Mouse (Mus musculus): ENCODE measurements at regions not wholly inside any gene's neighbourhood (a gene's known extent, or its start where the extent isn't known, plus 50 kb on each side); places are given as distances from the start of the nearest gene placed in this dataset.

- ATAC-seq (replicated peaks; ENCODE audit: low read depth, poor library complexity, severe bottlenecking), result no peak
Observed at GRCm38 (mm10) chr5:103374162-103374561, 50.8 kb upstream of the Ptpn13 start.

GRCm38 (mm10) chr5:103373089-103373488 is 51.9 kb upstream of the Ptpn13 start:
- ATAC-seq (replicated peaks; ENCODE audit: low read depth, poor library complexity, severe bottlenecking), result no peak

- ATAC-seq (replicated peaks; ENCODE audit: low read depth, poor library complexity, severe bottlenecking), result no peak
Observed at GRCm38 (mm10) chr5:103370456-103370855, 54.5 kb upstream of the Ptpn13 start.

- no peak for ATAC-seq (replicated peaks; ENCODE audit: low read depth, poor library complexity, severe bottlenecking)
Observed at GRCm38 (mm10) chr5:103368993-103369392, 56.0 kb upstream of the Ptpn13 start.

GRCm38 (mm10) chr5:103367201-103367671 is 57.8 kb upstream of the Ptpn13 start:
- no peak for ATAC-seq (replicated peaks; ENCODE audit: low read depth, poor library complexity, severe bottlenecking)

- no peak for ATAC-seq (replicated peaks; ENCODE audit: low read depth, poor library complexity, severe bottlenecking)
Observed at GRCm38 (mm10) chr5:103365700-103366448, 59.1 kb upstream of the Ptpn13 start.

GRCm38 (mm10) chr5:103364791-103365699 is 59.9 kb upstream of the Ptpn13 start:
- no peak for ATAC-seq (replicated peaks; ENCODE audit: low read depth, poor library complexity, severe bottlenecking)

- ATAC-seq (replicated peaks; ENCODE audit: low read depth, poor library complexity, severe bottlenecking), result peak; percentile 43
Observed at GRCm38 (mm10) chr5:103360775-103361247, 64.2 kb upstream of the Ptpn13 start.

- peak; percentile 59 for ATAC-seq (replicated peaks; ENCODE audit: low read depth, poor library complexity, severe bottlenecking)
Observed at GRCm38 (mm10) chr5:103360360-103360759, 64.6 kb upstream of the Ptpn13 start.

GRCm38 (mm10) chr5:103357558-103357957 is 67.4 kb upstream of the Ptpn13 start:
- ATAC-seq (replicated peaks; ENCODE audit: low read depth, poor library complexity, severe bottlenecking), result no peak

GRCm38 (mm10) chr5:103356500-103356899 is 68.5 kb upstream of the Ptpn13 start:
- ATAC-seq (replicated peaks; ENCODE audit: low read depth, poor library complexity, severe bottlenecking), result no peak

GRCm38 (mm10) chr5:103355372-103356300 is 69.4 kb upstream of the Ptpn13 start:
- 0 out of 2 replicates have a peak, but pooled peaks have one; percentile 50 for ATAC-seq (replicated peaks; ENCODE audit: low read depth, poor library complexity, severe bottlenecking)

GRCm38 (mm10) chr5:103343869-103344268 is 81.1 kb upstream of the Ptpn13 start:
- ATAC-seq (replicated peaks; ENCODE audit: low read depth, poor library complexity, severe bottlenecking), result 0 out of 2 replicates have a peak, but pooled peaks have one; percentile 50

GRCm38 (mm10) chr5:103341456-103341855 is 83.5 kb upstream of the Ptpn13 start:
- ATAC-seq (replicated peaks; ENCODE audit: low read depth, poor library complexity, severe bottlenecking), result no peak

GRCm38 (mm10) chr5:103340626-103341025 is 84.4 kb upstream of the Ptpn13 start:
- no peak for ATAC-seq (replicated peaks; ENCODE audit: low read depth, poor library complexity, severe bottlenecking)

- no peak for ATAC-seq (replicated peaks; ENCODE audit: low read depth, poor library complexity, severe bottlenecking)
Observed at GRCm38 (mm10) chr5:103336689-103337490, 88.1 kb upstream of the Ptpn13 start.

- ATAC-seq (replicated peaks; ENCODE audit: low read depth, poor library complexity, severe bottlenecking), result no peak
Observed at GRCm38 (mm10) chr5:103335916-103336688, 88.9 kb upstream of the Ptpn13 start.

- no peak for ATAC-seq (replicated peaks; ENCODE audit: low read depth, poor library complexity, severe bottlenecking)
Observed at GRCm38 (mm10) chr5:103326412-103326811, 98.6 kb upstream of the Ptpn13 start.
